Mouse (Mus musculus): Measurements from ENCODE around the gene Tdrd1.

The Tdrd1 gene

GRCm38 (mm10) chr19:56913761-56914160, 87.8 kb downstream of the Tdrd1 start:
- peak in 1 of 2 experiments; percentile 61 for DNase-seq

GRCm38 (mm10) chr19:56914658-56915057, 88.6 kb downstream of the Tdrd1 start:
- no peak for DNase-seq

- peak; percentile 54 to 68 for DNase-seq
These were observed 89.1 kb downstream of the Tdrd1 start for GRCm38 (mm10) chr19:56915084-56915483.
